Mouse (Mus musculus): ENCODE data around the gene Apob. TPM values are rescaled to one million over a fixed set of nuclear protein-coding genes. Genes with fewer than 3 reads are reported as not detected.

Apob gene
- polyA plus RNA-seq, 1 experiment from 2014 or later: 0.22 TPM

- H3K9me3 ChIP-seq (ENCODE audit: control insufficient read depth, low read length): no peaks in the 10 kb centered on the region
- H3K36me3 ChIP-seq (ENCODE audit: control insufficient read depth, insufficient read depth, low read length): no peaks in the 10 kb centered on the region
- no peak overlapping the region for H3K9ac ChIP-seq (ENCODE audit: low read depth, low read length)
- no peak overlapping the region for H3K4me2 ChIP-seq (replicated peaks; ENCODE audit: low read depth, low read length)
- H3K4me1 ChIP-seq (ENCODE audit: control insufficient read depth, insufficient read depth, low read length): no peaks in the 10 kb centered on the region
- 86% methylated on average over 3 of the region's 3 CpGs for WGBS
- H3K4me3 ChIP-seq (ENCODE audit: low read length): no peak overlapping the region
- no peak for ATAC-seq (ENCODE audit: low FRiP score, low TSS enrichment)
- H3K27me3 ChIP-seq (ENCODE audit: control insufficient read depth, insufficient read depth, low read length): no peaks in the 10 kb centered on the region
- H3K27ac ChIP-seq (ENCODE audit: low read depth, low read length): no peak overlapping the region
Observed at GRCm38 (mm10) chr12:7970817-7971216, 6.6 kb upstream of the Apob start.

GRCm38 (mm10) chr12:7971736-7972135, 5.7 kb upstream of the Apob start:
- Histone ChIP-seq H3K27me3 (ENCODE audit: control insufficient read depth, insufficient read depth, low read length) (no peaks in the 10 kb centered on the region), H3K4me2 (replicated peaks; ENCODE audit: low read depth, low read length) (no peak overlapping the region), H3K4me1 (ENCODE audit: control insufficient read depth, insufficient read depth, low read length) (no peaks in the 10 kb centered on the region), H3K36me3 (ENCODE audit: control insufficient read depth, insufficient read depth, low read length) (no peaks in the 10 kb centered on the region), H3K27ac (ENCODE audit: low read depth, low read length) (no peak overlapping the region), H3K9me3 (ENCODE audit: control insufficient read depth, low read length) (no peaks in the 10 kb centered on the region), H3K9ac (ENCODE audit: low read depth, low read length) (no peak overlapping the region), H3K4me3 (ENCODE audit: low read length) (no peak overlapping the region)
- 88% methylated on average over 2 of the region's 2 CpGs for WGBS
- no peak for ATAC-seq (ENCODE audit: low FRiP score, low TSS enrichment)

- Histone ChIP-seq H3K4me1 (ENCODE audit: control insufficient read depth, insufficient read depth, low read length) (no peaks in the 10 kb centered on the region), H3K36me3 (ENCODE audit: control insufficient read depth, insufficient read depth, low read length) (no peaks in the 10 kb centered on the region), H3K27me3 (ENCODE audit: control insufficient read depth, insufficient read depth, low read length) (no peaks in the 10 kb centered on the region), H3K9me3 (ENCODE audit: control insufficient read depth, low read length) (no peaks in the 10 kb centered on the region), H3K4me2 (replicated peaks; ENCODE audit: low read depth, low read length) (no peak overlapping the region), H3K4me3 (ENCODE audit: low read length) (no peak overlapping the region), H3K9ac (ENCODE audit: low read depth, low read length) (no peak overlapping the region), H3K27ac (ENCODE audit: low read depth, low read length) (no peak overlapping the region)
- 52% methylated on average over 5 of the region's 5 CpGs for WGBS
- ATAC-seq (ENCODE audit: low FRiP score, low TSS enrichment): no peak
Observed at GRCm38 (mm10) chr12:7973773-7974322, 3.6 kb upstream of the Apob start.

- Histone ChIP-seq H3K9ac (ENCODE audit: low read depth, low read length) (no peak overlapping the region), H3K36me3 (ENCODE audit: control insufficient read depth, insufficient read depth, low read length) (no peaks in the 10 kb centered on the region), H3K4me2 (replicated peaks; ENCODE audit: low read depth, low read length) (no peak overlapping the region), H3K27ac (ENCODE audit: low read depth, low read length) (no peak overlapping the region), H3K27me3 (ENCODE audit: control insufficient read depth, insufficient read depth, low read length) (no peaks in the 10 kb centered on the region), H3K4me1 (ENCODE audit: control insufficient read depth, insufficient read depth, low read length) (no peaks in the 10 kb centered on the region), H3K9me3 (ENCODE audit: control insufficient read depth, low read length) (no peaks in the 10 kb centered on the region), H3K4me3 (ENCODE audit: low read length) (no peak overlapping the region)
- WGBS: 47% methylated on average over 13 of the region's 13 CpGs
- peak; percentile 67; the same call in 1 of the 2 replicates for ATAC-seq (ENCODE audit: low FRiP score, low TSS enrichment)
Observed at GRCm38 (mm10) chr12:7978190-7978884, 889 bp downstream of the Apob start.

GRCm38 (mm10) chr12:7984411-7984810, 7.0 kb downstream of the Apob start:
- no peak for ATAC-seq (ENCODE audit: low FRiP score, low TSS enrichment)
- no peak overlapping the region for H3K4me2 ChIP-seq (replicated peaks; ENCODE audit: low read depth, low read length)
- no peak overlapping the region for H3K27ac ChIP-seq (ENCODE audit: low read depth, low read length)
- H3K36me3 ChIP-seq (ENCODE audit: control insufficient read depth, insufficient read depth, low read length): no peaks in the 10 kb centered on the region
- no peak overlapping the region for H3K4me3 ChIP-seq (ENCODE audit: low read length)
- H3K4me1 ChIP-seq (ENCODE audit: control insufficient read depth, insufficient read depth, low read length): no peaks in the 10 kb centered on the region
- 78% methylated on average over 1 of the region's 1 CpGs for WGBS
- H3K9ac ChIP-seq (ENCODE audit: low read depth, low read length): no peak overlapping the region
- H3K9me3 ChIP-seq (ENCODE audit: control insufficient read depth, low read length): no peaks in the 10 kb centered on the region
- H3K27me3 ChIP-seq (ENCODE audit: control insufficient read depth, insufficient read depth, low read length): no peaks in the 10 kb centered on the region

- WGBS: 10% methylated on average over 3 of the region's 3 CpGs
- no peak overlapping the region for H3K4me2 ChIP-seq (replicated peaks; ENCODE audit: low read depth, low read length)
- ATAC-seq (ENCODE audit: low FRiP score, low TSS enrichment): peak; percentile 72; the same call in 1 of the 2 replicates
Observed at GRCm38 (mm10) chr12:7990804-7991203, 13.4 kb downstream of the Apob start.

GRCm38 (mm10) chr12:7991570-7991969, 14.1 kb downstream of the Apob start:
- H3K4me1 ChIP-seq (ENCODE audit: control insufficient read depth, insufficient read depth, low read length): no peaks in the 10 kb centered on the region
- 29% methylated on average over 1 of the region's 1 CpGs for WGBS

More at GRCm38 (mm10) chr12:7990804-7991203, 13.4 kb downstream of the Apob start:
- H3K4me1 ChIP-seq (ENCODE audit: control insufficient read depth, insufficient read depth, low read length): no peaks in the 10 kb centered on the region
- H3K9me3 ChIP-seq (ENCODE audit: control insufficient read depth, low read length): no peaks in the 10 kb centered on the region
- no peak overlapping the region for H3K9ac ChIP-seq (ENCODE audit: low read depth, low read length)
- no peak overlapping the region for H3K4me3 ChIP-seq (ENCODE audit: low read length)
- no peaks in the 10 kb centered on the region for H3K36me3 ChIP-seq (ENCODE audit: control insufficient read depth, insufficient read depth, low read length)
- H3K27ac ChIP-seq (ENCODE audit: low read depth, low read length): no peak overlapping the region
- H3K27me3 ChIP-seq (ENCODE audit: control insufficient read depth, insufficient read depth, low read length): no peaks in the 10 kb centered on the region

GRCm38 (mm10) chr12:8020931-8021330, 43.5 kb downstream of the Apob start:
- no peaks in the 10 kb centered on the region for H3K27me3 ChIP-seq (ENCODE audit: control insufficient read depth, insufficient read depth, low read length)
- no peaks in the 10 kb centered on the region for H3K4me1 ChIP-seq (ENCODE audit: control insufficient read depth, insufficient read depth, low read length)
- ATAC-seq (ENCODE audit: low FRiP score, low TSS enrichment): no peak
- no peak overlapping the region for H3K27ac ChIP-seq (ENCODE audit: low read depth, low read length)
- H3K36me3 ChIP-seq (ENCODE audit: control insufficient read depth, insufficient read depth, low read length): no peaks in the 10 kb centered on the region
- H3K4me3 ChIP-seq (ENCODE audit: low read length): no peak overlapping the region
- H3K9me3 ChIP-seq (ENCODE audit: control insufficient read depth, low read length): no peaks in the 10 kb centered on the region
- WGBS: 67% methylated on average over 1 of the region's 1 CpGs
- H3K4me2 ChIP-seq (replicated peaks; ENCODE audit: low read depth, low read length): no peak overlapping the region
- H3K9ac ChIP-seq (ENCODE audit: low read depth, low read length): no peak overlapping the region

More at GRCm38 (mm10) chr12:7991570-7991969, 14.1 kb downstream of the Apob start:
- Histone ChIP-seq H3K4me3 (ENCODE audit: low read length) (no peak overlapping the region), H3K9ac (ENCODE audit: low read depth, low read length) (no peak overlapping the region), H3K27me3 (ENCODE audit: control insufficient read depth, insufficient read depth, low read length) (no peaks in the 10 kb centered on the region), H3K4me2 (replicated peaks; ENCODE audit: low read depth, low read length) (no peak overlapping the region), H3K27ac (ENCODE audit: low read depth, low read length) (no peak overlapping the region), H3K9me3 (ENCODE audit: control insufficient read depth, low read length) (no peaks in the 10 kb centered on the region), H3K36me3 (ENCODE audit: control insufficient read depth, insufficient read depth, low read length) (no peaks in the 10 kb centered on the region)
- ATAC-seq (ENCODE audit: low FRiP score, low TSS enrichment): no peak

GRCm38 (mm10) chr12:8029520-8029919, 52.1 kb downstream of the Apob start:
- Histone ChIP-seq H3K4me3 (ENCODE audit: low read length) (no peak overlapping the region), H3K4me1 (ENCODE audit: control insufficient read depth, insufficient read depth, low read length) (no peaks in the 10 kb centered on the region), H3K27me3 (ENCODE audit: control insufficient read depth, insufficient read depth, low read length) (no peaks in the 10 kb centered on the region), H3K36me3 (ENCODE audit: control insufficient read depth, insufficient read depth, low read length) (no peaks in the 10 kb centered on the region), H3K4me2 (replicated peaks; ENCODE audit: low read depth, low read length) (no peak overlapping the region), H3K9ac (ENCODE audit: low read depth, low read length) (no peak overlapping the region), H3K9me3 (ENCODE audit: control insufficient read depth, low read length) (no peaks in the 10 kb centered on the region), H3K27ac (ENCODE audit: low read depth, low read length) (no peak overlapping the region)
- ATAC-seq (ENCODE audit: low FRiP score, low TSS enrichment): no peak
- 88% methylated on average over 7 of the region's 7 CpGs for WGBS
